In genomic region chr4:16357792-16358191, GRCm38 (mm10) we compare ENCODE assay signal across 16 mouse cellular contexts.
DNase-seq lines count a peak whose midpoint lies in the region; ATAC-seq lines count a peak whose summit lies in the region.
"Had no signal": no experiment of that assay in that cellular context is flagged by ENCODE, and none has a peak within 500 bp of the region (broad histone marks: within the 10 kb centered on the region; RNA-seq: fewer than 3 reads in every experiment).

No protein-coding gene starts in this region.

- intact Hi-C loops in gastrocnemius, postnatal 36 days (cut with DNase I) = no loop called here

- no peaks in the 10 kb centered on the region for H3K9me3 ChIP-seq in forebrain, embryonic 15.5 days
- H3K9me3 ChIP-seq in forebrain, embryonic 11.5 days (ENCODE audit: control insufficient read depth, low read length) = no peaks in the 10 kb centered on the region
- H3K9me3 ChIP-seq in hindbrain, embryonic 16.5 days (ENCODE audit: control insufficient read depth, low read length) = no peaks in the 10 kb centered on the region
- no peaks in the 10 kb centered on the region for H3K9me3 ChIP-seq in hindbrain, embryonic 13.5 days
- H3K9me3 ChIP-seq in midbrain, embryonic 14.5 days (ENCODE audit: control insufficient read depth, low read length) = no peaks in the 10 kb centered on the region
- no peaks in the 10 kb centered on the region for H3K9me3 ChIP-seq in liver, embryonic 11.5 days (ENCODE audit: control insufficient read depth, low read length)
- H3K9me3 ChIP-seq: embryonic facial prominence, embryonic 15.5 days had no signal

- WGBS in forebrain, embryonic 15.5 days = 31% methylated on average over 2 of the region's 2 CpGs
- 72% methylated on average over 2 of the region's 2 CpGs for WGBS in forebrain, embryonic 11.5 days
- WGBS in hindbrain, embryonic 16.5 days = 43% methylated on average over 2 of the region's 2 CpGs
- WGBS in hindbrain, embryonic 13.5 days = 69% methylated on average over 2 of the region's 2 CpGs
- WGBS in midbrain, embryonic 14.5 days = 40% methylated on average over 2 of the region's 2 CpGs
- WGBS in liver, embryonic 11.5 days = 78% methylated on average over 2 of the region's 2 CpGs

- no peak for DNase-seq in forebrain, embryonic 11.5 days (ENCODE audit: low spot score)
- DNase-seq in brain, adult 2 months (ENCODE audit: low read depth, low spot score) = peak; percentile 13
- DNase-seq in midbrain, embryonic 14.5 days = peak; percentile 43
- no peak for DNase-seq in liver, embryonic 11.5 days (ENCODE audit: low spot score)
- DNase-seq in gastrocnemius, postnatal 36 days = no peak
- DNase-seq: gastrocnemius, postnatal 14 days; kidney, adult 8-10 months; kidney, postnatal 25 days; lung, postnatal 10 days; thymus, postnatal 36 days had no signal

- H3K36me3 ChIP-seq in forebrain, embryonic 15.5 days = no peaks in the 10 kb centered on the region
- H3K36me3 ChIP-seq in forebrain, embryonic 11.5 days (ENCODE audit: control insufficient read depth, insufficient read depth, low read length) = no peaks in the 10 kb centered on the region
- H3K36me3 ChIP-seq in hindbrain, embryonic 16.5 days (ENCODE audit: control insufficient read depth, insufficient read depth, low read length) = no peaks in the 10 kb centered on the region
- no peaks in the 10 kb centered on the region for H3K36me3 ChIP-seq in hindbrain, embryonic 13.5 days
- H3K36me3 ChIP-seq in midbrain, embryonic 14.5 days (ENCODE audit: control insufficient read depth, insufficient read depth, low read length) = no peaks in the 10 kb centered on the region
- no peaks in the 10 kb centered on the region for H3K36me3 ChIP-seq in liver, embryonic 11.5 days (ENCODE audit: control insufficient read depth, insufficient read depth, low read length)
- H3K36me3 ChIP-seq: embryonic facial prominence, embryonic 15.5 days had no signal

- H3K9ac ChIP-seq in forebrain, embryonic 15.5 days (replicated peaks) = no peak overlapping the region
- no peak overlapping the region for H3K9ac ChIP-seq in forebrain, embryonic 11.5 days (ENCODE audit: low read length)
- H3K9ac ChIP-seq in hindbrain, embryonic 16.5 days (ENCODE audit: low read depth, low read length) = no peak overlapping the region
- no peak overlapping the region for H3K9ac ChIP-seq in hindbrain, embryonic 13.5 days
- H3K9ac ChIP-seq in midbrain, embryonic 14.5 days (replicated peaks; ENCODE audit: low read length) = no peak overlapping the region
- H3K9ac ChIP-seq in liver, embryonic 11.5 days (ENCODE audit: low read depth, low read length) = no peak overlapping the region
- H3K9ac ChIP-seq: embryonic facial prominence, embryonic 15.5 days had no signal

- H3K4me3 ChIP-seq in forebrain, embryonic 15.5 days = no peak overlapping the region
- H3K4me3 ChIP-seq in forebrain, embryonic 11.5 days (ENCODE audit: low read depth, low read length) = no peak overlapping the region
- H3K4me3 ChIP-seq in hindbrain, embryonic 16.5 days (ENCODE audit: low read length) = no peak overlapping the region
- H3K4me3 ChIP-seq in hindbrain, embryonic 13.5 days = no peak overlapping the region
- no peak overlapping the region for H3K4me3 ChIP-seq in midbrain, embryonic 14.5 days (replicated peaks; ENCODE audit: low read depth, low read length)
- H3K4me3 ChIP-seq in liver, embryonic 11.5 days (ENCODE audit: low read depth, low read length) = no peak overlapping the region
- H3K4me3 ChIP-seq: embryonic facial prominence, embryonic 15.5 days had no signal

- no peaks in the 10 kb centered on the region for H3K4me1 ChIP-seq in forebrain, embryonic 15.5 days
- H3K4me1 ChIP-seq in forebrain, embryonic 11.5 days (replicated peaks; ENCODE audit: control insufficient read depth, insufficient read depth, low read length) = no peaks in the 10 kb centered on the region
- no peaks in the 10 kb centered on the region for H3K4me1 ChIP-seq in hindbrain, embryonic 16.5 days (ENCODE audit: control insufficient read depth, insufficient read depth, low read depth, low read length)
- H3K4me1 ChIP-seq in hindbrain, embryonic 13.5 days (replicated peaks) = no peaks in the 10 kb centered on the region
- no peaks in the 10 kb centered on the region for H3K4me1 ChIP-seq in midbrain, embryonic 14.5 days (ENCODE audit: control insufficient read depth, insufficient read depth, low read length)
- H3K4me1 ChIP-seq in liver, embryonic 11.5 days (replicated peaks; ENCODE audit: control insufficient read depth, insufficient read depth, low read length) = no peaks in the 10 kb centered on the region
- H3K4me1 ChIP-seq: embryonic facial prominence, embryonic 15.5 days had no signal

- no peak overlapping the region for H3K27ac ChIP-seq in forebrain, embryonic 15.5 days (replicated peaks)
- no peak overlapping the region for H3K27ac ChIP-seq in forebrain, embryonic 11.5 days (ENCODE audit: low read depth, low read length)
- H3K27ac ChIP-seq in hindbrain, embryonic 16.5 days (ENCODE audit: low read depth, low read length) = no peak overlapping the region
- no peak overlapping the region for H3K27ac ChIP-seq in hindbrain, embryonic 13.5 days
- H3K27ac ChIP-seq in midbrain, embryonic 14.5 days (replicated peaks; ENCODE audit: low read depth, low read length) = no peak overlapping the region
- H3K27ac ChIP-seq in liver, embryonic 11.5 days (ENCODE audit: low read depth, low read length) = no peak overlapping the region
- H3K27ac ChIP-seq: embryonic facial prominence, embryonic 15.5 days; stomach, postnatal 0 days had no signal

- peak; percentile 68 for ATAC-seq in forebrain, embryonic 15.5 days (replicated peaks)
- ATAC-seq in forebrain, embryonic 11.5 days (replicated peaks; ENCODE audit: low FRiP score) = no peak
- ATAC-seq in hindbrain, embryonic 16.5 days = peak; percentile 48; the same call in 1 of the 2 replicates
- ATAC-seq in hindbrain, embryonic 13.5 days (ENCODE audit: low FRiP score) = no peak
- peak; percentile 66; the same call in 1 of the 2 replicates for ATAC-seq in midbrain, embryonic 14.5 days (ENCODE audit: low FRiP score, low TSS enrichment)
- ATAC-seq in liver, embryonic 11.5 days (replicated peaks; ENCODE audit: low FRiP score) = no peak
- ATAC-seq: inflammation-experienced regulatory T-cells, adult 6 months had no signal

- no peak overlapping the region for H3K4me2 ChIP-seq in forebrain, embryonic 15.5 days (replicated peaks)
- H3K4me2 ChIP-seq in forebrain, embryonic 11.5 days (ENCODE audit: low read depth, low read length, severe bottlenecking) = no peak overlapping the region
- H3K4me2 ChIP-seq in hindbrain, embryonic 16.5 days (ENCODE audit: low read length) = no peak overlapping the region
- no peak overlapping the region for H3K4me2 ChIP-seq in hindbrain, embryonic 13.5 days
- H3K4me2 ChIP-seq in midbrain, embryonic 14.5 days (ENCODE audit: low read length) = no peak overlapping the region
- no peak overlapping the region for H3K4me2 ChIP-seq in liver, embryonic 11.5 days
- H3K4me2 ChIP-seq: embryonic facial prominence, embryonic 15.5 days had no signal

- no peaks in the 10 kb centered on the region for H3K27me3 ChIP-seq in forebrain, embryonic 15.5 days
- no peaks in the 10 kb centered on the region for H3K27me3 ChIP-seq in forebrain, embryonic 11.5 days (ENCODE audit: control insufficient read depth, insufficient read depth, low read length)
- no peaks in the 10 kb centered on the region for H3K27me3 ChIP-seq in hindbrain, embryonic 16.5 days (replicated peaks; ENCODE audit: control insufficient read depth, insufficient read depth, low read length)
- H3K27me3 ChIP-seq in hindbrain, embryonic 13.5 days = no peaks in the 10 kb centered on the region
- H3K27me3 ChIP-seq in midbrain, embryonic 14.5 days (ENCODE audit: control insufficient read depth, insufficient read depth, low read length) = no peaks in the 10 kb centered on the region
- H3K27me3 ChIP-seq in liver, embryonic 11.5 days (replicated peaks; ENCODE audit: control insufficient read depth, insufficient read depth, low read length) = no peaks in the 10 kb centered on the region
- H3K27me3 ChIP-seq: embryonic facial prominence, embryonic 15.5 days had no signal

Comparison
In these comparisons a context has a peak if more than half of its experiments do, and no peak if none do; other contexts are left out.
1. ATAC-seq: peak in forebrain, embryonic 15.5 days (single experiment), hindbrain, embryonic 16.5 days (single experiment) and midbrain, embryonic 14.5 days (single experiment); none in forebrain, embryonic 11.5 days (single experiment), hindbrain, embryonic 13.5 days (single experiment) and liver, embryonic 11.5 days (single experiment).
2. DNase-seq: peak in brain, adult 2 months (single experiment) and midbrain, embryonic 14.5 days (single experiment); none in forebrain, embryonic 11.5 days (single experiment), liver, embryonic 11.5 days (single experiment) and gastrocnemius, postnatal 36 days (0 of 2).